Mouse (Mus musculus) midbrain, embryonic 11.5 days (tissue): Measurements from ENCODE around the gene Xkrx. TPM values are rescaled to one million over a fixed set of nuclear protein-coding genes. Genes with fewer than 3 reads are reported as not detected.

ENCODE experiments used
- ATAC-seq: fragments of 200-750 bp; cut with Nextera tagmentation; 2 replicates; pipeline ENCODE4 v1.8.0; 2017; ENCODE audit warnings: moderate TSS enrichment, moderate library complexity; ENCODE audit not compliant: low FRiP score
- DNase-seq: peaks from one replicate; pipeline ENCODE4 v3.0.0; 2015; ENCODE audit warnings: low spot score; ENCODE audit errors: missing footprints
- H3K27ac ChIP-seq: fragments of 300-500 bp; sonication (generic); 2 replicates; pipeline ENCODE4 v1.5.1; 2014; ENCODE audit warnings: low read depth, low read length
- H3K27me3 ChIP-seq: fragments of 300-500 bp; sonication (generic); 2 replicates; pipeline ENCODE4 v1.6.1; 2014; ENCODE audit warnings: mild to moderate bottlenecking, low read length, moderate library complexity, mixed read lengths; ENCODE audit not compliant: control insufficient read depth, insufficient read depth
- H3K36me3 ChIP-seq: fragments of 300-500 bp; sonication (generic); 2 replicates; pipeline ENCODE4 v1.6.1; 2014; ENCODE audit warnings: mild to moderate bottlenecking, low read length, moderate library complexity, mixed read lengths; ENCODE audit not compliant: control insufficient read depth, insufficient read depth
- H3K4me1 ChIP-seq: fragments of 300-500 bp; sonication (generic); 2 replicates; pipeline ENCODE4 v1.6.1; 2014; ENCODE audit warnings: low read length; ENCODE audit not compliant: control insufficient read depth, insufficient read depth
- H3K4me2 ChIP-seq: fragments of 300-500 bp; sonication (generic); 2 replicates; pipeline ENCODE4 v1.6.1; 2014; ENCODE audit warnings: mild to moderate bottlenecking, moderate library complexity
- H3K4me3 ChIP-seq: fragments of 300-500 bp; sonication (generic); 2 replicates; pipeline ENCODE4 v1.5.1; 2014; ENCODE audit warnings: low read depth, low read length
- H3K9ac ChIP-seq: fragments of 300-500 bp; sonication (generic); 2 replicates; pipeline ENCODE4 v1.6.1; 2014; ENCODE audit warnings: low read length
- H3K9me3 ChIP-seq: fragments of 300-500 bp; sonication (generic); 2 replicates; pipeline ENCODE4 v1.6.1; 2016; ENCODE audit warnings: low read length; ENCODE audit not compliant: control insufficient read depth
- WGBS: fragments of 180-500 bp; shearing (Covaris S2); extraction: QIAGEN DNeasy Blood & Tissue Kit; methylation state at CpG from one replicate; pipeline ENCODE4 v1.1.7; 2014; 5-methylcytosine and 5-hydroxymethylcytosine counted together
- polyA plus RNA-seq: library from polyadenylated mRNA; unstranded; fragments of >200 nt; fragmentation: Nextera tagmentation; extraction: Ambion mirVana; gene quantifications from 2 replicates; pipeline ENCODE4 v1.2.1, GENCODE M21; 2014

The Xkrx gene
- polyA plus RNA-seq, 1 experiment from 2014 or later = 0.04 TPM

DNA sequence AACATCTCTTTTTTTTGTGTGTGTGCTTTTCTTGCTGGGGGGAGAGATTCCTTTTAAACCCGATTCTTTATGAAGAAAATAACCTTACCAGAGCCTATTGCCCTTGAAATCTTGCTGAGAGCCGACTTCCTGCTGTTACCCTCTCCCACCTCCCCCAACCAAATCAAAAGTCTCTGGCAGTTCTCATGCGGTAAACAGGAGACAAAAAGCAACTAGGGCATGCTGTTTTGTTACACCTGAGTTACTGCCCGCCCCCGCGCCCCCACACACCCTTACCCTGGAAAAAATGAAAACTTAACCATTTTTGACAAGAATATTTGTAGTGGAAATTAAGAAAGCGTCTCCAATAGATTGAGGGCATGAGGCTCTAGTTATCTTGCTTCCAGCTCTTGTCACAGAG is 3.7 kb downstream of the Xkrx start:
- no peak overlapping the region for H3K4me2 ChIP-seq
- H3K27me3 ChIP-seq = no peaks in the 10 kb centered on the region
- no peaks in the 10 kb centered on the region for H3K36me3 ChIP-seq
- H3K4me3 ChIP-seq = no peak overlapping the region
- DNase-seq (no peak), ATAC-seq (no peak)
- no peak overlapping the region for H3K9ac ChIP-seq
- H3K9me3 ChIP-seq = no peaks in the 10 kb centered on the region
- no peak overlapping the region for H3K27ac ChIP-seq
- WGBS = 46% methylated on average over 7 of the region's 7 CpGs
- H3K4me1 ChIP-seq = no peaks in the 10 kb centered on the region

DNA sequence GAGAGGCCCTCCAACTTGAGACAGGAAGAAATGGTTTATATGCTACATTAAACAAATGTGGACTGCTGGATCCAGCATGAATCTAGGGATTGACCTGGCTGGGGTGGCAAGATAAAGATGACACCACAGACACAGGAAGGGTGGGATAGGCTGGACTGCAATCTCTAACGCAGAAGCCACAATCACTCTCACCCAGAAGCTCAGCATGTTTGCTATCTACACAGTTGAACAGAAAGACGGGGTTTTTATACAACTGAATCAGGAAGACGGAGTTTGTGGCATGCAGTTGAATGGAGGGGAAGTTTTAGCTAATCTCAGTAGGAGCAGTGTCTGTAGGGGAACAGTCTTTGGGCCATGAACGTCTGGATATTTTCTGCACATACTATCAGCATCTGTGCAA is 19.9 kb downstream of the Xkrx start:
- no peak overlapping the region for H3K9ac ChIP-seq
- H3K4me2 ChIP-seq = no peak overlapping the region
- ATAC-seq (no peak), DNase-seq (no peak)
- WGBS = 87% methylated on average over 4 of the region's 4 CpGs
- H3K9me3 ChIP-seq = no peaks in the 10 kb centered on the region
- no peaks in the 10 kb centered on the region for H3K27me3 ChIP-seq
- no peaks in the 10 kb centered on the region for H3K36me3 ChIP-seq
- no peak overlapping the region for H3K4me3 ChIP-seq
- no peaks in the 10 kb centered on the region for H3K4me1 ChIP-seq
- H3K27ac ChIP-seq = no peak overlapping the region

DNA sequence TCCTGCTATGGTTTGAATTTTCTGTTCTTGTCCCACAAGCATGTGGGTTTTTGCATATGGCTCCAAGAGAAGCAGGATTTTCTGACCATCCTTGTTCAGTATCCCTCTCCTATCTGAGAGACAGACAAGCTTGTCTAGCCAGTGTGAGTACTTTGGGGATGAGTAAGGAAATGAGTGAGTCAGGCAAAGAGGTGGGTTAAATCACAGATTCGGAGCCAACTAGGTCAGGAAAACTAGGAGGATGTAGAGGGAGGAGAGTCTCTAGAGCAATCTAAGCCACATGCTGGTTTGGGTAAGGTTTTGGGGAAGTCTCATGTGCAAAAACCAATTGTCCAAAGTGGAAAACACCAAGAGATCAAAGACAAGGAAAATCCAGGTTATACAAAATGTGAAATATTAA is 20.3 kb downstream of the Xkrx start:
- H3K27ac ChIP-seq = no peak overlapping the region
- H3K4me3 ChIP-seq = no peak overlapping the region
- no peaks in the 10 kb centered on the region for H3K4me1 ChIP-seq
- H3K27me3 ChIP-seq = no peaks in the 10 kb centered on the region
- no peak for ATAC-seq
- WGBS = 96% methylated on average over 1 of the region's 1 CpGs
- no peak overlapping the region for H3K9ac ChIP-seq
- no peaks in the 10 kb centered on the region for H3K9me3 ChIP-seq
- DNase-seq = no peak
- no peaks in the 10 kb centered on the region for H3K36me3 ChIP-seq
- H3K4me2 ChIP-seq = no peak overlapping the region

DNA sequence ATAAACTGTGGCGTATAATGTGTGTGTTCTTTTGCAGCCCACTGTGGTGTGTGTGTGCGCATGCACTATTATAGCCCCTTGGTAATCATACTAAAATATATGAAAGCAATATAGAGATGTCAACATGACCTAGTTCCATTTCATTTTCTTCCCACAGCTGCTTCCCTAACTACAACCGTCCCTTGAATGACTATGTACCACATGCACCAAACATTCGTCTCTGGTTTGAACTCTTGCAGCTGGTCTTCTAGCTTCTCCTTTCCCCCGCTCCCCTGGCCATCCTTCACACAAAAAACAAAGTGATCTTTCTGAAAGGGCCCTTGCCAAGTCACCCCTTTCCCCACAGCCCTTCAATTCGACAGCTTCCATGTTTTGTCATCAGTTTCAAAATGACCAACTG is 21.9 kb downstream of the Xkrx start:
- DNase-seq (no peak), ATAC-seq (no peak)
- H3K4me1 ChIP-seq = no peaks in the 10 kb centered on the region
- H3K27me3 ChIP-seq = no peaks in the 10 kb centered on the region
- H3K9ac ChIP-seq = no peak overlapping the region
- no peak overlapping the region for H3K27ac ChIP-seq
- no peaks in the 10 kb centered on the region for H3K9me3 ChIP-seq
- 85% methylated on average over 6 of the region's 6 CpGs for WGBS
- no peak overlapping the region for H3K4me2 ChIP-seq
- no peaks in the 10 kb centered on the region for H3K36me3 ChIP-seq
- H3K4me3 ChIP-seq = no peak overlapping the region

DNA sequence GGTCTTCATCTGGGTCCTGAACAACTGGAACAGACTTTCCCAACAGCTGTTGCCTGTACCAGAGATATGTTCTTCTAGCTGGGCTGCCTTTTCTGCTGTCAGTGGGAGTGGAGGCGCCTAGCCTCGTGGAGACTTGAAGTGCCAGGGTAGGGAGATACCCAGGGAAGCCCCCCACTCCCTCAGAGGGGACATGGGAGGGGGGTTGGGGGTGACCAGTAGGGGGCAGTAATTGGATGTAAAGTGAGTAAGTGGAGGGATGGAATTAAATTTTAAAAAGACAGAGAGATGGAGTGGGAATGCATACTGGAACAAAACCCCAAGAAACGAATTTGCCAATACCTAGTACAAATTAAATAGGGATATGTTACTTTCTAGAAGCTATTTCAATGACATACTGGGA is 28.1 kb downstream of the Xkrx start:
- H3K4me3 ChIP-seq = no peak overlapping the region
- H3K27ac ChIP-seq = no peak overlapping the region
- H3K36me3 ChIP-seq = no peaks in the 10 kb centered on the region
- DNase-seq (no peak), ATAC-seq (no peak)
- 52% methylated on average over 3 of the region's 3 CpGs for WGBS
- H3K27me3 ChIP-seq = no peaks in the 10 kb centered on the region
- H3K4me2 ChIP-seq = no peak overlapping the region
- no peaks in the 10 kb centered on the region for H3K9me3 ChIP-seq
- no peak overlapping the region for H3K9ac ChIP-seq
- no peaks in the 10 kb centered on the region for H3K4me1 ChIP-seq

DNA sequence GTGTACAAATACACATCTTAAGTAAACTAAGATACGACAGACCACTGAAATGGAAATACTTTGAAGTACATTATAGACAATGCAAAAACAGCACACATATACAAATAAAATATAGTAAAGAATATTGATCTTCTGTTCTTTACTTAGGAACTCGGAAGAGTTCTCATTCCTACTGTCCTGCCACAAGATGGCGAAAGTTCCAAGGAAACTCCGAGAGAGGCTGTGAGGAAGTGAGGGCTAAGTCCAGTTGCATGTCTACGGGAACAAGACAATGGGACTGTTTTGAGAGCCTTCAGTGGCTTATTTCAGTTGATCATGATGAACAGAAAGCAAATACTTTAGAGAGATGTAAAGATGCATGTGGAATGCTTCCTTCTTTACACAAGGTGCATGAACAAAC is 29.6 kb downstream of the Xkrx start:
- WGBS = 27% methylated on average over 5 of the region's 5 CpGs
- no peak for DNase-seq

DNA sequence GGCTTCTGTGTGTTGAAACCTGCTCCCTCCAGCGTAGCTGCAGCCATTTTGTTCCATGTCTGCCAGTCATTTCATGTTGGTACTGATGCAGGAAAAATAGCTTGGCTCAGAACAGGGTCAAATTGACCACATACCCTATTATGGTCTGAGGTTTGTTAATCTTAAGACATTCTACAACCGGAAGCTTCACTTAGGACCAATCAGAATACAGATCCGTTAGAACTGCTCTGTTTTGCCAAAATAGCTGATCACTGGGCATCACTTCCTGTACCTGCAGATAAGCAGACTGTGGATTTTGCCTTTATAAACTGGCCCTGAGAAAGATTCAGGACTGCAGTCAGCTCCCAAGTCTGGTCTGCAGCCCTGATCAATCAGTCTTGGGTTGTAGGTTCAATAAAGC is 33.3 kb downstream of the Xkrx start:
- 79% methylated on average over 3 of the region's 3 CpGs for WGBS
- DNase-seq (no peak), ATAC-seq (no peak)
- Histone ChIP-seq H3K9ac (no peak overlapping the region), H3K27me3 (no peaks in the 10 kb centered on the region; the same call in 1 of the 2 replicates), H3K27ac (no peak overlapping the region), H3K9me3 (no peaks in the 10 kb centered on the region), H3K36me3 (no peaks in the 10 kb centered on the region), H3K4me1 (no peaks in the 10 kb centered on the region), H3K4me3 (no peak overlapping the region), H3K4me2 (no peak overlapping the region)

More for the DNA sequence above, 29.6 kb downstream of the Xkrx start:
- no peak overlapping the region for H3K4me2 ChIP-seq
- no peak overlapping the region for H3K9ac ChIP-seq
- no peak for ATAC-seq
- H3K4me1 ChIP-seq = no peaks in the 10 kb centered on the region
- no peaks in the 10 kb centered on the region for H3K27me3 ChIP-seq
- H3K9me3 ChIP-seq = no peaks in the 10 kb centered on the region
- no peak overlapping the region for H3K4me3 ChIP-seq
- no peak overlapping the region for H3K27ac ChIP-seq
- H3K36me3 ChIP-seq = no peaks in the 10 kb centered on the region

DNA sequence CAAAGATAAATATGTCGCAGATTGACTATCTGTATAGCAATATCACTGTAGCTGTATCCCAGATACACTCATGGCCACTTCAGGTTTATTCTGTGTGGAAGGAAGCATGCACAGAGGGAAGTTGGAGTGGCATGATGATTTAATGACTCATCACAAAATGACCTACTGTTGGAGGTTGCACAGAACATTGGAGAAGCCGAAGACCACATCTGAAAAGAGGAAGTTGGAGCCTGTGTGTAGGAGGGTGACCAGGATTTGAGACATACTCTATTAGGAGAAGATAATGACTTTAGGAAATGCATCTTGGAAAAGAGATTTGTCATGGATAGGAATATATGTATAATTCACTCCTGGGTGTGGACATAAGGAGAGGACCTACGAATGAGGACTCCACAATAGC is 45.5 kb downstream of the Xkrx start:
- Histone ChIP-seq H3K4me3 (no peak overlapping the region), H3K27ac (no peak overlapping the region), H3K4me1 (no peaks in the 10 kb centered on the region), H3K9me3 (no peaks in the 10 kb centered on the region), H3K9ac (no peak overlapping the region), H3K4me2 (no peak overlapping the region), H3K36me3 (no peaks in the 10 kb centered on the region), H3K27me3 (no peaks in the 10 kb centered on the region)
- DNase-seq (no peak), ATAC-seq (no peak)
- 80% methylated on average over 3 of the region's 3 CpGs for WGBS

DNA sequence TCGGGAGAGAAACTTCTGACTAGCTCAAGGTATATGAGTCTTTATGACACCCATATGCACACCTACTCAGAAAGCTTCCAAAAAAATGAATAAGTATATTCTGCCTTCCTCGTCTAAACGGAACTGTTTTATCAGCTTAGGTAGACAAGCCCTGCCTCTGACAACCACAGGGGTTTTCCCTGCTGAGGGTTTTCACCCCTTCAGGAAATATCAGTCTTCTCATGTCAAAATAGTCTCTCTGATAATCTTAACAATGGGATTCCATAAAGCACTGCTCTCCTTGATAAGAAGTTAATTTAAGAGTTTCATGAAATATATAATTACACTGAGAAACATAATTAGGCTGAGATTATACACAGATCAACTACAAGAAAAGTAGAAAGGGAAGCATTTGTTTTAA is 50.1 kb downstream of the Xkrx start:
- H3K27ac ChIP-seq = no peak overlapping the region
- H3K4me3 ChIP-seq = no peak overlapping the region
- H3K9me3 ChIP-seq = no peaks in the 10 kb centered on the region
- H3K9ac ChIP-seq = no peak overlapping the region
- WGBS = 77% methylated on average over 3 of the region's 3 CpGs
- H3K36me3 ChIP-seq = no peaks in the 10 kb centered on the region
- H3K4me1 ChIP-seq = no peaks in the 10 kb centered on the region
- ATAC-seq (no peak), DNase-seq (no peak)
- H3K27me3 ChIP-seq = no peaks in the 10 kb centered on the region
- H3K4me2 ChIP-seq = no peak overlapping the region

DNA sequence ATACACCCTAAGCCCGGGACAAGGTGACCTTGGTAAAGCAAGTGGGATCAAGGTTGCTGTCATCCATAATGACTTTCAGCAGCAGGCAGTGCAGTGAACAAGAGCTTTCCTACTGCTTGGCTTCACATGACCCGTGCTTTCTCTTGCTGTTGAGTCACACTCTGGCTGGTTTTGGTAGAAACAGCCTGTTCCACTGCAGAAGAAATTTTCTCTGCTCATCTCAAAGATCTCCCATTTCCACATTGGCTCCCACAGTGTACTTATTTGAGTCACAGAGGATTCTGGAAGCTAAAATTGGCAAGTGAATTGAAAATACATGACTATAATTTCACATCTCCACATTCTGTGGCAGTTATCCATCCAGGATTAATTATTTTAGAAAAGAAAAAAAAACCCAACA is 59.2 kb downstream of the Xkrx start:
- no peaks in the 10 kb centered on the region for H3K9me3 ChIP-seq
- DNase-seq (no peak), ATAC-seq (no peak)
- WGBS = 75% methylated on average over 2 of the region's 2 CpGs
- H3K36me3 ChIP-seq = no peaks in the 10 kb centered on the region
- H3K4me3 ChIP-seq = no peak overlapping the region
- H3K4me1 ChIP-seq = no peaks in the 10 kb centered on the region
- no peaks in the 10 kb centered on the region for H3K27me3 ChIP-seq
- H3K9ac ChIP-seq = no peak overlapping the region
- H3K4me2 ChIP-seq = no peak overlapping the region
- no peak overlapping the region for H3K27ac ChIP-seq
